Mouse (Mus musculus): Measurements from ENCODE around the gene Mfsd2a. TPM values are rescaled to one million over a fixed set of nuclear protein-coding genes. Genes with fewer than 3 reads are reported as not detected.

Gene Mfsd2a
- polyA plus RNA-seq, 1 experiment from 2014 or later, result 7.1 TPM

- Histone ChIP-seq H3K27ac (replicated peaks) (no peak overlapping the region), H3K9me3 (ENCODE audit: control insufficient read depth, low read length) (no peaks in the 10 kb centered on the region), H3K36me3 (ENCODE audit: control insufficient read depth, insufficient read depth, low read length) (no peaks in the 10 kb centered on the region), H3K4me3 (ENCODE audit: low read depth, low read length) (no peak overlapping the region), H3K9ac (ENCODE audit: low read length) (no peak overlapping the region), H3K27me3 (ENCODE audit: control insufficient read depth, insufficient read depth, low read length) (no peaks in the 10 kb centered on the region), H3K4me1 (replicated peaks; ENCODE audit: control insufficient read depth, insufficient read depth) (no peaks in the 10 kb centered on the region), H3K4me2 (replicated peaks; ENCODE audit: low read depth) (no peak overlapping the region)
- no peak for TF ChIP-seq EP300 (optimal IDR thresholded peaks at IDR 0.05)
- no peak for TF ChIP-seq CTCF (IDR thresholded peaks at IDR 0.05; ENCODE audit: low read depth)
- WGBS, result 71% methylated on average over 8 of the region's 8 CpGs
- no peak for DNase-seq (ENCODE audit: low spot score)
- no peak for ATAC-seq (ENCODE audit: low FRiP score, low TSS enrichment)
These were observed 28.6 kb downstream of the Mfsd2a start for GRCm38 (mm10) chr4:122932239-122932978.

GRCm38 (mm10) chr4:122930939-122931590 lies 29.9 kb downstream of the Mfsd2a start:
- TF ChIP-seq EP300 (optimal IDR thresholded peaks at IDR 0.05) (no peak), CTCF (IDR thresholded peaks at IDR 0.05; ENCODE audit: low read depth) (no peak)
- DNase-seq (ENCODE audit: low spot score) (no peak), ATAC-seq (ENCODE audit: low FRiP score, low TSS enrichment) (no peak)
- Histone ChIP-seq H3K9ac (ENCODE audit: low read length) (no peak overlapping the region), H3K4me1 (replicated peaks; ENCODE audit: control insufficient read depth, insufficient read depth) (no peaks in the 10 kb centered on the region), H3K36me3 (ENCODE audit: control insufficient read depth, insufficient read depth, low read length) (no peaks in the 10 kb centered on the region), H3K4me2 (replicated peaks; ENCODE audit: low read depth) (no peak overlapping the region), H3K27me3 (ENCODE audit: control insufficient read depth, insufficient read depth, low read length) (no peaks in the 10 kb centered on the region), H3K4me3 (ENCODE audit: low read depth, low read length) (no peak overlapping the region), H3K27ac (replicated peaks) (no peak overlapping the region), H3K9me3 (ENCODE audit: control insufficient read depth, low read length) (no peaks in the 10 kb centered on the region)
- 74% methylated on average over 2 of the region's 2 CpGs for WGBS

GRCm38 (mm10) chr4:122923392-122924344 lies 37.3 kb downstream of the Mfsd2a start:
- Histone ChIP-seq H3K27me3 (ENCODE audit: control insufficient read depth, insufficient read depth, low read length) (no peaks in the 10 kb centered on the region), H3K36me3 (ENCODE audit: control insufficient read depth, insufficient read depth, low read length) (no peaks in the 10 kb centered on the region), H3K4me1 (replicated peaks; ENCODE audit: control insufficient read depth, insufficient read depth) (no peaks in the 10 kb centered on the region), H3K4me2 (replicated peaks; ENCODE audit: low read depth) (no peak overlapping the region), H3K9me3 (ENCODE audit: control insufficient read depth, low read length) (no peaks in the 10 kb centered on the region), H3K9ac (ENCODE audit: low read length) (no peak overlapping the region), H3K4me3 (ENCODE audit: low read depth, low read length) (no peak overlapping the region), H3K27ac (replicated peaks) (peak overlapping the region; percentile 35; the same call in 1 of the 2 replicates)
- DNase-seq (ENCODE audit: low spot score) (no peak), ATAC-seq (ENCODE audit: low FRiP score, low TSS enrichment) (0 out of 2 replicates have a peak, but pooled peaks have one; percentile 10)
- 73% methylated on average over 15 of the region's 15 CpGs for WGBS
- TF ChIP-seq CTCF (IDR thresholded peaks at IDR 0.05; ENCODE audit: low read depth), result no peak
- no peak for TF ChIP-seq EP300 (optimal IDR thresholded peaks at IDR 0.05)

- H3K27me3 ChIP-seq (ENCODE audit: control insufficient read depth, insufficient read depth, low read length), result no peaks in the 10 kb centered on the region
- H3K9ac ChIP-seq (ENCODE audit: low read length), result no peak overlapping the region
- ATAC-seq (ENCODE audit: low FRiP score, low TSS enrichment), result no peak
- no peaks in the 10 kb centered on the region for H3K36me3 ChIP-seq (ENCODE audit: control insufficient read depth, insufficient read depth, low read length)
- no peak for DNase-seq (ENCODE audit: low spot score)
- TF ChIP-seq EP300 (optimal IDR thresholded peaks at IDR 0.05) (no peak), CTCF (IDR thresholded peaks at IDR 0.05; ENCODE audit: low read depth) (no peak)
- no peak overlapping the region for H3K4me2 ChIP-seq (replicated peaks; ENCODE audit: low read depth)
- WGBS, result 36% methylated on average over 1 of the region's 1 CpGs
- no peaks in the 10 kb centered on the region for H3K9me3 ChIP-seq (ENCODE audit: control insufficient read depth, low read length)
- H3K27ac ChIP-seq (replicated peaks), result no peak overlapping the region
- no peak overlapping the region for H3K4me3 ChIP-seq (ENCODE audit: low read depth, low read length)
- H3K4me1 ChIP-seq (replicated peaks; ENCODE audit: control insufficient read depth, insufficient read depth), result no peaks in the 10 kb centered on the region
These were observed 38.1 kb downstream of the Mfsd2a start for GRCm38 (mm10) chr4:122922841-122923240.

- no peak for DNase-seq (ENCODE audit: low spot score)
- 72% methylated on average over 4 of the region's 4 CpGs for WGBS
These were observed 45.0 kb downstream of the Mfsd2a start for GRCm38 (mm10) chr4:122915985-122916384.

More at GRCm38 (mm10) chr4:122915985-122916384, 45.0 kb downstream of the Mfsd2a start:
- Histone ChIP-seq H3K9me3 (ENCODE audit: control insufficient read depth, low read length) (peaks cover 3% of the 10 kb centered on the region; the same call in 1 of the 2 replicates), H3K9ac (ENCODE audit: low read length) (no peak overlapping the region), H3K36me3 (ENCODE audit: control insufficient read depth, insufficient read depth, low read length) (no peaks in the 10 kb centered on the region), H3K27me3 (ENCODE audit: control insufficient read depth, insufficient read depth, low read length) (no peaks in the 10 kb centered on the region), H3K4me1 (replicated peaks; ENCODE audit: control insufficient read depth, insufficient read depth) (no peaks in the 10 kb centered on the region), H3K4me3 (ENCODE audit: low read depth, low read length) (no peak overlapping the region), H3K4me2 (replicated peaks; ENCODE audit: low read depth) (no peak overlapping the region), H3K27ac (replicated peaks) (no peak overlapping the region)
- ATAC-seq (ENCODE audit: low FRiP score, low TSS enrichment), result peak; percentile 71; the same call in 1 of the 2 replicates
- TF ChIP-seq EP300 (optimal IDR thresholded peaks at IDR 0.05), result no peak
- TF ChIP-seq CTCF (IDR thresholded peaks at IDR 0.05; ENCODE audit: low read depth), result no peak
